Mouse (Mus musculus): ENCODE results near the gene Prcd.

GRCm38 (mm10) chr11:116689622-116690021 lies 36.3 kb downstream of the Prcd start:
- TF ChIP-seq CTCF (IDR thresholded peaks at IDR 0.05; ENCODE audit: low read depth) (no peak), EP300 (IDR thresholded peaks at IDR 0.05; ENCODE audit: low read depth) (no peak)
